Mouse (Mus musculus) kidney, embryonic 14.5 days (tissue): ENCODE measurements around the gene Micu1. TPM values are rescaled to one million over a fixed set of nuclear protein-coding genes. Genes with fewer than 3 reads are reported as not detected.

Experiments
- ATAC-seq: fragments of 200-750 bp; cut with Nextera tagmentation; 2 replicates; pipeline ENCODE4 v1.8.0; 2017; ENCODE audit warnings: moderate number of reproducible peaks, mild to moderate bottlenecking, moderate TSS enrichment, moderate library complexity; ENCODE audit not compliant: low FRiP score, low TSS enrichment
- H3K27ac ChIP-seq: fragments of 300-500 bp; sonication (generic); 2 replicates; pipeline ENCODE4 v1.5.1; 2014; ENCODE audit warnings: low read depth, mild to moderate bottlenecking, low read length, moderate library complexity, mixed read lengths
- H3K27me3 ChIP-seq: fragments of 300-500 bp; sonication (generic); 2 replicates; pipeline ENCODE4 v1.6.1; 2014; ENCODE audit warnings: mild to moderate bottlenecking, low read length; ENCODE audit not compliant: control insufficient read depth, insufficient read depth
- H3K36me3 ChIP-seq: fragments of 300-500 bp; sonication (generic); 2 replicates; pipeline ENCODE4 v1.6.1; 2014; ENCODE audit warnings: low read length, mixed read lengths; ENCODE audit not compliant: control insufficient read depth, insufficient read depth
- H3K4me1 ChIP-seq: fragments of 300-500 bp; sonication (generic); 2 replicates; pipeline ENCODE4 v1.6.1; 2014; ENCODE audit warnings: low read length, mixed read lengths; ENCODE audit not compliant: control insufficient read depth, insufficient read depth
- H3K4me2 ChIP-seq: fragments of 300-500 bp; sonication (generic); replicated peaks from 2 replicates; pipeline ENCODE4 v1.6.1; 2014; ENCODE audit warnings: low read depth, mild to moderate bottlenecking, low read length
- H3K4me3 ChIP-seq: fragments of 300-500 bp; sonication (generic); 2 replicates; pipeline ENCODE4 v1.5.1; 2014; ENCODE audit warnings: mild to moderate bottlenecking, low read length
- H3K9ac ChIP-seq: fragments of 300-500 bp; sonication (generic); 2 replicates; pipeline ENCODE4 v1.6.1; 2014; ENCODE audit warnings: low read depth, mild to moderate bottlenecking, low read length, moderate library complexity
- H3K9me3 ChIP-seq: fragments of 300-500 bp; sonication (generic); 2 replicates; pipeline ENCODE4 v1.6.1; 2016; ENCODE audit warnings: low read length; ENCODE audit not compliant: control insufficient read depth
- WGBS: fragments of 180-500 bp; shearing (Covaris S2); extraction: QIAGEN DNeasy Blood & Tissue Kit; methylation state at CpG from one replicate; pipeline ENCODE4 v1.1.7; 2014; 5-methylcytosine and 5-hydroxymethylcytosine counted together
- polyA plus RNA-seq: library from polyadenylated mRNA; unstranded; fragments of >200 nt; fragmentation: Nextera tagmentation; extraction: Ambion mirVana; gene quantifications from 2 replicates; pipeline ENCODE4 v1.2.1, GENCODE M21; 2014

Micu1 gene
- polyA plus RNA-seq, 1 experiment from 2014 or later, result 83.3 TPM

- H3K9me3 ChIP-seq, result no peaks in the 10 kb centered on the region
- no peak for ATAC-seq
- H3K9ac ChIP-seq, result no peak overlapping the region
- no peak overlapping the region for H3K4me2 ChIP-seq
- no peaks in the 10 kb centered on the region; the same call in 1 of the 2 replicates for H3K36me3 ChIP-seq
- no peak overlapping the region for H3K4me3 ChIP-seq
- H3K4me1 ChIP-seq, result no peaks in the 10 kb centered on the region
- no peaks in the 10 kb centered on the region for H3K27me3 ChIP-seq
- 89% methylated on average over 3 of the region's 3 CpGs for WGBS
- H3K27ac ChIP-seq, result no peak overlapping the region
These were observed 71.9 kb downstream of the Micu1 start for GRCm38 (mm10) chr10:59774141-59774534.

- Histone ChIP-seq H3K27ac (no peak overlapping the region), H3K9me3 (no peaks in the 10 kb centered on the region), H3K4me2 (no peak overlapping the region), H3K9ac (no peak overlapping the region), H3K4me3 (no peak overlapping the region), H3K4me1 (no peaks in the 10 kb centered on the region), H3K27me3 (no peaks in the 10 kb centered on the region), H3K36me3 (no peaks in the 10 kb centered on the region)
- WGBS, result 54% methylated on average over 3 of the region's 3 CpGs
- no peak for ATAC-seq
These were observed 75.0 kb downstream of the Micu1 start for GRCm38 (mm10) chr10:59777246-59777645.

- Histone ChIP-seq H3K27ac (no peak overlapping the region), H3K9me3 (no peaks in the 10 kb centered on the region), H3K4me1 (no peaks in the 10 kb centered on the region), H3K27me3 (no peaks in the 10 kb centered on the region), H3K4me2 (no peak overlapping the region), H3K9ac (no peak overlapping the region), H3K36me3 (no peaks in the 10 kb centered on the region), H3K4me3 (no peak overlapping the region)
- no peak for ATAC-seq
- 95% methylated on average over 4 of the region's 4 CpGs for WGBS
These were observed 75.9 kb downstream of the Micu1 start for GRCm38 (mm10) chr10:59778137-59778710.

GRCm38 (mm10) chr10:59780698-59781097 lies 78.4 kb downstream of the Micu1 start:
- H3K4me3 ChIP-seq, result no peak overlapping the region
- H3K9ac ChIP-seq, result no peak overlapping the region
- no peaks in the 10 kb centered on the region for H3K36me3 ChIP-seq
- WGBS, result 59% methylated on average over 3 of the region's 3 CpGs
- ATAC-seq, result no peak
- no peak overlapping the region for H3K27ac ChIP-seq
- H3K9me3 ChIP-seq, result no peaks in the 10 kb centered on the region
- peaks cover 12% of the 10 kb centered on the region for H3K4me1 ChIP-seq
- no peak overlapping the region for H3K4me2 ChIP-seq
- no peaks in the 10 kb centered on the region for H3K27me3 ChIP-seq

GRCm38 (mm10) chr10:59781205-59781931 lies 79.1 kb downstream of the Micu1 start:
- ATAC-seq, result no peak
- Histone ChIP-seq H3K9me3 (no peaks in the 10 kb centered on the region), H3K27me3 (no peaks in the 10 kb centered on the region), H3K36me3 (no peaks in the 10 kb centered on the region), H3K27ac (no peak overlapping the region), H3K4me1 (peaks cover 13% of the 10 kb centered on the region), H3K9ac (no peak overlapping the region), H3K4me3 (no peak overlapping the region), H3K4me2 (no peak overlapping the region)
- WGBS, result 78% methylated on average over 7 of the region's 7 CpGs

GRCm38 (mm10) chr10:59784731-59785685 lies 82.7 kb downstream of the Micu1 start:
- no peaks in the 10 kb centered on the region for H3K9me3 ChIP-seq

GRCm38 (mm10) chr10:59786289-59786688 lies 84.0 kb downstream of the Micu1 start:
- Histone ChIP-seq H3K36me3 (peaks cover 6% of the 10 kb centered on the region; the same call in 1 of the 2 replicates), H3K27ac (no peak overlapping the region), H3K27me3 (no peaks in the 10 kb centered on the region), H3K4me2 (no peak overlapping the region), H3K4me3 (no peak overlapping the region), H3K9me3 (no peaks in the 10 kb centered on the region), H3K4me1 (peaks cover 18% of the 10 kb centered on the region), H3K9ac (no peak overlapping the region)
- ATAC-seq, result no peak
- 87% methylated on average over 5 of the region's 5 CpGs for WGBS

More at GRCm38 (mm10) chr10:59784731-59785685, 82.7 kb downstream of the Micu1 start:
- ATAC-seq, result peak; percentile 58; the same call in 1 of the 2 replicates
- Histone ChIP-seq H3K27ac (no peak overlapping the region), H3K4me1 (peaks cover 15% of the 10 kb centered on the region), H3K9ac (no peak overlapping the region), H3K4me2 (no peak overlapping the region), H3K4me3 (no peak overlapping the region), H3K27me3 (no peaks in the 10 kb centered on the region), H3K36me3 (peaks cover 6% of the 10 kb centered on the region; the same call in 1 of the 2 replicates)
- WGBS, result 53% methylated on average over 18 of the region's 18 CpGs

- Histone ChIP-seq H3K4me1 (peaks cover 18% of the 10 kb centered on the region), H3K36me3 (peaks cover 8% of the 10 kb centered on the region; the same call in 1 of the 2 replicates), H3K9me3 (no peaks in the 10 kb centered on the region), H3K9ac (no peak overlapping the region), H3K27ac (no peak overlapping the region), H3K4me3 (no peak overlapping the region), H3K27me3 (no peaks in the 10 kb centered on the region), H3K4me2 (no peak overlapping the region)
- ATAC-seq, result no peak
- 60% methylated on average over 11 of the region's 11 CpGs for WGBS
These were observed 85.0 kb downstream of the Micu1 start for GRCm38 (mm10) chr10:59787140-59787800.
